Mouse (Mus musculus) retina, adult 2 months (tissue): Measurements from ENCODE around the gene Csrp3.

Source experiments
- DNase-seq: peaks from one replicate; pipeline ENCODE4 v3.0.0-alpha.2; 2012; ENCODE audit warnings: low read depth, low spot score

Gene Csrp3

DNA sequence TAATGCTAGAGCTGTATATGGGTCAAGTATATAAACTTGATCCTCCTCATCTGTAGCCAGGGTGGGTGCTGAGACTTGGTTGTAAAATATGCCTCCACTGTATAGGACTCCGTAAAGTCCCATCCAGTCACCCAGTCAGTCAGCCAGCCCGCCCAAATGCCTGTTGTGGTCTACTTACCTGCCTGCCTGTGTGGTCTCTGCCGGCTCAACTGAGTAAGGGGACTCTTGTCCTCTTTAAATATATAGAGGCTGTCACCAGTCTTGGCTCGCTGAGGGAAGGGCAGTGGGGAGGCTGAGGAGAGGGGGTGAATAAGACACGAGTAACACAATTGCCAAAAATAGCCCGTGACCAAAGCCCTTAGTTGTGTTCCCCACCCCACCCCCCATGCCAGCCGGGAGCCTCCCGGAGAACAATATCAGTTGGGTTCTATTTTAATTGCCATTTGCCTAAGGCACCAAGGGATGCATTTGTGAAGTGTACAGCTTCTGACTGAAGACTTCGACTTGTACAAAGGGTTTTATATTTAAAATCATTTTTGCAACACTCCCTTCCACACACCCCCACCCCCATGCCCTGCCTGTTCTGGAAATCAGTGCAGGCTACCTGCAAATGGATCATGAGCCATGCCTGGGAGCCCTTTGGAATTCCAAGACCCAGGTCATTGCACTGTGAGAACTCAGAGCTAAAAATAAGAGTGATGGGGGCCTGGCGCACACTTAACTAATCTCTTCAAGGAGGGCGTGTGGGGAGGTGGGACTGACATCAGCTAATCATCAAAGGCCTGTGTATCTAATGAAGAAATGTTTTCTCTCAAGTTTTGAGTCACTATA lies at the start of gene Csrp3:
Csrp3 (minus strand) TSS at position 214 of the 831 bp plus-strand sequence.
- no peak for DNase-seq

DNA sequence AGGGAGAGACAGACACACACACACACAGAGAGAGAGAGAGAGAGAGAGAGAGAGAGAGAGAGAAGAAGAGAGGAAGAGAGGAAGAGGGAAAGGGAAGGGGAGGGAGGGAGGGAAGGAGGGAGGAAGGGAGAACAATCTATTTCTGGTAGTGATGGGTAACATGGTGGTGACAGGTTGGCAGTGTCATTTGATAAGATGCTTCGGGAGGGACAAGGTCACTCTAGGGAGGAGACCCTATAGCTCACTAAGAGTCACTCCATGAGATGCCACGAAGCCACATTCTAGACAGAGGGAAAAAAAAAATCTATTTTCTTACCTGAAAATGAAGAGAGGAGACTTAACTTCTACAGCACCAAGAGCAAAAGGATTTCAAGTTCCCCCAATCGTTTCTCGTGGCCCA lies 48.2 kb upstream of the Csrp3 start:
- DNase-seq, result no peak

DNA sequence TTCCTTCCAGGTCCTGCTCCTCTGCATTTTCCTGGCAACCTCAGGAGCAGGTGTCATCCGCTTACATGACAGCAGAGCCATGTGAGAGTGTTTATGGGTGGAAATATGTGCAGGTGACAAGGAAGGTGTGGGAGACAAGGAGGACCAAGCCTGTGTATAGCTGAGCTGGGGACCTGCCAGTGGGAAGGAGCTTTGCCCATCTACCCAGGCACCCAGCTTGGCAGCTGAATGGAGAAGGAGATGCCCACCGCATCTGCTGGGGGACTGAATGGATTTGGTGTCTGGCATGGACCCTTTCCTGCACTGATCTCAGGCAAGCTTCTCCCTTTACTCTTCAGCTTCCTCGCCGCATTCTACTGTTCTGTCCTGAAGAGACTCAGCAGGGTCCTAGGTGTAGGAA lies 47.6 kb upstream of the Csrp3 start:
- DNase-seq, result no peak

DNA sequence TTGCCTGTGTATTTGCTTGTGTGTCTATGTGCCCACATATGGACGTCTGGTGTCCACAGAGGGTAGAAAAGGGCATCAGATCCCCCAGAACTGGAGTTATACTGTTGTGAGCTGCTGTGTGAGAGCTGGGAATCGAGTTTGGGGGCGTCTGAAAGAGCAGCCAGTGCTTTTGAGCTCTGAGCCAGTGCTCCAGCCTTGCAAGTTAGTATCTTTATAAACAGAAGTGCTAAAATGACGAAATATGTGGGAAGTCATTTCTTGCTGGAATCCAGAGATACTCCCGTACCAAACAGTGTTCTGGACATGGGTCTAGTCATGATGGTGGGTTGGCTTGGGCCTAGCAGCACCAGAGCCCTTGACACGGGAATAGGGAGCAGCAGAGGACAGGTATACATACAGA lies 46.9 kb upstream of the Csrp3 start:
- no peak for DNase-seq

DNA sequence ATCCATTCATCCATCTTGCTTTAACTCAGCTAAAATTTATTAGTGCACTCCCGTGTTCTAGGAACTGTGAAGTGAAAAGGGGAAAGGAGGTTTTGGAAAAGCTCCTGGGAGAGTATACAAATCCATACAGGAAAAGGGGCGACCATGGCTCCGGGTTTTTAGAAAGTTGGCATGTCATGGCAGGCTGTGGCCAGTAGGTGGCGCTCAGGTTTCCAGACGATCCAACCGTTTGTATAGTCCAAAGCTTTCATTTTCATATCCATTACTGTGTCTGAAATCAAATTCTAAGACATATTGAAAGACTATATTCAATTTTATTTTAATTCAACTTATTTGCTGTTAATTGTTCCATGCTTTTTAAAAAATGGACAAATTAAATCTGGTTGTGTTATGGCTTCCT lies 46.3 kb upstream of the Csrp3 start:
- DNase-seq, result peak; percentile 18

DNA sequence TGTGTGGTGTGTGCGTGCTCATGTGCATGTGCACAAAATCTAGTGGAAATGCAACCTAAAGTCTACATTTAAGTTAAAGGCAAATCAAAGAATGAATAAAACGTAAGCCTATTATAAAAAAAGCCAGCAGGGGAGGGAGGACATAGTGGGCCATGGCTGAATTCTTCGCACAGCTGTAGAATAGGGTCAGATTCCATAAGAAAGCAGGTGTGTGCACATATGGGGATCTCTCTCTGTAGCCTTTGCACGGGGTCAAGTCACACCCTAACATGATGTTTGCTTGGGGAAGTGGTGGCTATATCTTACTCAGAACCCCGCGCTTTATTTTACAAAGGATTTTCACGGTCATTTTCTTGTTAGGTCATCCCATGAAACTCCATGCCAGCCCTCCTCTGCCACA lies 45.3 kb upstream of the Csrp3 start:
- no peak for DNase-seq

DNA sequence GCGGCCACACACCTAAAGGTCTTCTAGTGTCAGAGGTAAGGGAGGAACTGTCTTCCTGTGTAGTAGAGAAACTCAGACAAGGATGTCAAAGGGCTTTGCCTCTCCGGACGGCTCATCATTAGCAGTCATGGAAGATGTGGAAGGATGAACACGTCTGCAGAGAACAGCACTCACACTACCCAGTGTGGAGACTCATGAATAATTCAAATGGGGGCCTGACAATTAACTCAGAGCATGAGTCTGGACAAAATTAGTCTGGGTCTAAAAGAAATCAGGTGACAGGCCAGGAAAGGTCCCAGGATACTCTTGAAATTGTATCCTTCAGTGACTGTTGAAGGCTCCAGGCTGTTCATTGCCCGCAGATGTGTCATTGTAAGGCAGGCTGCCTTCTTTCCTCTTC lies 43.2 kb upstream of the Csrp3 start:
- no peak for DNase-seq

DNA sequence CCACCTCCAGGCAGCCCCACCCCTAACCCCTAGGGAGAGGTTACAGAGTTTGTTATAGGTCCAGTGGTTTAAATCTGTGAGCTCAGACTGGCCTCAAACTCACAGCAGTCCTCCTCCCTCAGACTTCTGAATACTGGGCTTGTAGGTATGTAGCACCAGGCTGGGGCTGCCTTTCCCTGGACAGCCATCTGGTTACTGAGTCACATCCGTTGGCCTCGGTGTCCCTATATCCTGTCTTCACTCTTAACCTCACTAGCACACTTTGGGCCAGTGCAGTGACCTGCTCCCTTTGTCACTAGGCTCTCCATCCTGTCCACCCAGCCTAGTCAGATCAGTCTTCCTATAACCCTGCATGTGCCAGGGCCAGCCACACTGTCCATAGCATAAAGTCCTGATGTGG lies 40.9 kb upstream of the Csrp3 start:
- no peak for DNase-seq

DNA sequence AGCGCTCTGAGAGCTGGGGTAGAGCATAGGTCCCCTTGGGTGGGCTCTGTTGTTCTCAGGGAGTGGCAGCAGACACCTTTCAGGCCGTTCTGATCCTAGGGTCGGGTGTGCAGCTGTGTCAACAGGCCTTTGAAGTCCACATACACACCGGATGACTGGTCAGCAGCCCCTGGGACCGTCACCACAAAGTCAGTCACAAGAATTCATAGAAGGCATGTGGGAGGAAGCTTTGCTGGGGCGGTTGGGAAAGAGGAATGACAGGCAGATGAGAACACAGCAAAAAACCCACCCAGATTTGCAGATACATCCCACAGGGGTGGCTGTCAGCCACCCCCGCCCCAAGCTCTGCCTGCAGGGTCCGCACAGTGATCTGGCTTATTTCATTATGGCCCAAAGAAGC lies 40.1 kb upstream of the Csrp3 start:
- no peak for DNase-seq

DNA sequence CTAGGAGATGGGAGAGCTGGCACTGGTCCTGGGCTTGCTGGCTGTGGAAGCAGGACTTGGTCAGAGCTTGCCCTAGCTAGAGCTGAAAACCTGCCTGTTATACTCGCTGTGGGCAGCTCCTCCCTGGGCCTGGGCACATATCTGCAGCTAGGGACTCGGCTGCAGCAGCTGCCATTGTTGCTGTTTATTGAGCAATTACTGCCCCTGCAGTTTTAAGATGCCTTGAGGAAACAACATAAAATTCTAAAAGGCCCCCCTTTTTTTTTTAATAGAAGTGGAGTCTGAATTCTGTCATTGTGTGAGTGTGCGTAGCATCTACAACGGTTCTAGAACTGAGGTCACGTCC lies 36.4 kb upstream of the Csrp3 start:
- no peak for DNase-seq

DNA sequence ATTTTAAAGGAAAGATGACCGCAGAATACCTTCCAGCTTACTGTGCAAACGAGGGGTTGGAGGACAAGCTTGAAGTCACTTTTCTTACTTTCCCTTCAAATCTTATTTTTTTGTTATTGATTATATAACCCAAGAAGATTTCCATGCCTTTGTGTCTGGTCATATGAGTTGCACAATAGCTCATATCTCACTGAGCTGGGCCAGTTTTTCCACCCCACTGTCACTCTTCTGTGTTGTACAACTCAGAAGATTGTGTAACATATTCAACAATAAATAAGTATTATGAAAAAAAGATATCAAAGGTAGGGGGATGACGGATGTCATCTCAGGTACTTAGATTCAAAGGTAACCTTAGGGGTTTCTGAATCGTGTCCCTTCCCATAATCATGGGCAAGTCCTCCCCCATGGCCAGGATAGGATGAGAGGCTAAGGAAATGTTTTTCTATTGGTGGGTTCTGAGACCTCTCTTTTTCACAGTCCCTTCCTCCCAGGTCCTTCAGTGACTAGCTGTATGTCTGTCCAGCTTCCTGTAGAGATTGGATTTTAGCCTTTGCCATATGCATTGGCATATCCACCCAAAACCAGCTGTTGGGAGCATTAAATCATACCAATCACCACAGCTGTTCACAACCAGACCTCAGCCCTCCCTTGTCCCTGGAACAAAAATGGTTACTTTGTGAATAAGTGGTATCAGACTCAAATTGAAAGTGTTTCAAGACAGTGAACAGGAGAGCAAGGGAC lies 35.9 kb upstream of the Csrp3 start:
- no peak for DNase-seq

DNA sequence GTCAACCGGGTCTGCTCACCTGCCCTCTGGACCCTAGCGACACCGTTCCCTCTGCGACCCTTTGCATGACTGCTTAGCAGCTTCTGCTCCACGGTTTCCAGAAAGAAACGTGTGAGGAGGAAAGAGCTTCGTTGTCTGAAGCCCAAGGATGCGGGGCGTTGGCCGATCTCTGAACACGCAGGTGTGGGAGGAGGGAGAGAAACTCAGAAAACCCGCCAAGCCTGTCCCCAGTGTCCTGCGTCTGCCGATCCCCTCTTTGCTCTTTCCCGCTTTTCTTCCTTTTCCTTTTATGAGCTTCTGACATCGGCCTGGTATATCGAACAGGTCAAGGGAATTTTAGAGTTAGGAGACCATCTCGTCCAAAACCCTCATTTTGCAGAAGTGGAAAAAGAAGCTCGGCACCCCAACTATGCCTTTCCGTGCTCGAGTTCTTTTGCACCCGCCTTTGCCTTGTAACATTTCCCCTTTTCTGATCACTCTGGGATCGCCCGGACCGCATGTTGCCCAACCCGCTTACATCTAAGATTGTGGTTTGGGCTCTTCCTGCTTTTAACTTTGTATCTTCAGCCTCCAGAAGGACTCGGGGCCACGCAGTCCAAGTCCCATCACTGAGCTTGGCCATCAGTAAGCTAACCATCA lies 34.3 kb upstream of the Csrp3 start:
- DNase-seq, result no peak

DNA sequence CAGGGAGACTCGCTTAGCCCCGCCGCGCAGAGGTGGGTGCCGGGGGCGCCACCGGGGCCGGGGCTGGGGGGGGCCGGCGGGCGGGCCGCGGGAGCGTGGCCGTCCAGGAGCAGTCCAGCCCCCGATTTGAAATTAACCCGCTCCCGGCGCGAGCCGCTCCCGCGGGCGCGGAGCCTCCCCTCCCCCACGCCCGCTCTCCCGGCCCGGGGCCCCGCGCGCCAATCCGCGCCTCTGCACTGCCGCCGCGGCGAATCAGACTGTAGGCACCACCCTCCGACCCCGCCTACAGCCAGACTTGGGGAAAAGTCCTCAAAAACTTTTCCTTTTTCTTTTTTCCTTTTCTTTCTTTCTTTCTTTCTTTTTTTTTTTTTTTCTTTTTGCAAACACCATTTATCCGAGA lies 33.7 kb upstream of the Csrp3 start, which contains the start of gene E2f8:
E2f8 (minus strand) TSS at position 111 of the 400 bp plus-strand sequence.
- DNase-seq, result no peak

DNA sequence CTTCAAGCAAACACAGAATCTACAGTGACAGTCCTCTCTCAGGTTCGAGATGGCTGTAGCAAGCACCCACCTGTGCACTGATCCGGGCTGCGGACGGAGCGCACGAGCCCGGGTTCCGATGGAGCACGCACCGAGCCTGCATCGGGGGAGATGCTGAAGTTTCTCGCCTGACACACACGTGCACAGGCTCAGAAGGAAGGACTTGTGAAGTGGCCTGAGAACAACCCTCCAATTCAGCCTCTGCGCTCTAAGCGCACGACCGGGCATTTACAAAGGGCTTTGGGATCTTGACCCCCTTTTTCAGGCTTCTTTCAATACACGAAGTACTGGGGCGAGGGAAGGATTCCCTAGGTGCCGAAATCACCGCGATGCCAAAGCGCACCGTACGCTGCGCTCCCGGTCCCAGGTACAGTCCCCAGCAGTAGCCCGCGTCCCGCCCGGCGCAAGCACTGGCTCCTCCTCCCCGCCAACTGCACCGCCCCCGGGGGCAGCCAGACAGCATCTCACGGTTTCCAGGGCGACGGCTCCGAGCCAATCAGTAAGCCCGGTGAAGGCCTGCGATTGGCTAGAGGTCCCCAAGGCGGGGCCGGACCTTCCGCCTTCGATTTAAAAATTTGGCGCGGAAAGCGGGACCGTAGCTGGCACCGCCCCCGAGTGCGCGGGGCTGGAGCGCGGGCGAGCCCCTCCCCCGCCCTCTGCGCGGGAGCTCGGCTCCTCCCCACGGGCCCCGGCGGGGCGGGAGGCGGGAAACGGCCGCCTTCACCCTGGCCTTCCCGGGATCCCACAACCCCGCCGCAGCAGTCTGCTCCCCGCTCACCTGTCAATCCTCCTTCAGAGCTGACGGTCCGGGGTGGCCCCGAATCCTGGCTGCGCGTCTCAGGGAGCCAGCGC lies 33.0 kb upstream of the Csrp3 start:
- DNase-seq, result peak; percentile 60

DNA sequence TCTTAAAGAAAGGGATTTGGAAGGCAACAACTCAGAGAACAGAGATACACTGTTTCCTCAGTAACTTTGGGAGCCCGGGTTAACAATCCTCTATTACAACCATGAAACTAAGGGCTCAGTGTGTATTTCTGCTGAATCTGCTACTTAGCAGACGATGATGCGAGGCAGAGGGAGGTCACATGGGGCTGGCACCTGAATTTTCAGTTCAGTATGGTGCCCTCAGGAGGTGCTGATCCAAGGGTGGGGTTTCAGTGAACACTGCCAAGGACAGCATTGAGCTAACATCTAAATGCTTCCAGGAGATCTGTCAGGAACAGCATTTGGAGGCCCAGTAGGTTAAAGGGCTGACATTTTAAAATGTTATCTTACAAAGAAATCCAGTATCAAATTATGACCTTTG lies 31.7 kb upstream of the Csrp3 start:
- no peak for DNase-seq

DNA sequence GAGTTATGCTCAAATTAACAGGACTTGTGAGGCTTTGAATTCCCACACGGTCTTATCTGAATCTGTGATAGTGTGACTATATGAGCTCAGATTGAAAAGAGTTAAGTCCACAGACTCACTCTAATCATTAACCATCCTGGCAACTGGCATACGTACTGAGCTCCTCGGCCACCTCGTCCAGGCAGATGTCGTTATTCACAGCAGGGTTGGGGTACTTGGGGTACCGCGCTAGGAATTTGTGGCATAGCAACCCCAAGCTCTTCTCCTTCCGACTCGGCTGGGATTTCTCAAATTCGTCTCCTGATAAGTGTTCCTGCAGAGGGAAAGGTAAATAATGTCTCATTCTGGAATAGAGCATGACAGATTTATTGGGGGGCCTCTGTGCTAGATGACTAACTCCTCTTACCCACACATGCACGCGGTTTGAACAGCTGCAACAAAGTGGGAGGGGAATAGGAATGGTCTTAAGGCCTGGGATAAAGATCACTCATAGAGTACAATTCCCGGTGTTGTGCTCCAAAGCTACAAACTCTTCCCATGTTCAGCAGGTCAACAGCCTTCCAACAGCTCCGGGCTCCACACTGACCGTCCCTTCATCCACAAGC lies 30.1 kb upstream of the Csrp3 start:
- DNase-seq, result no peak

DNA sequence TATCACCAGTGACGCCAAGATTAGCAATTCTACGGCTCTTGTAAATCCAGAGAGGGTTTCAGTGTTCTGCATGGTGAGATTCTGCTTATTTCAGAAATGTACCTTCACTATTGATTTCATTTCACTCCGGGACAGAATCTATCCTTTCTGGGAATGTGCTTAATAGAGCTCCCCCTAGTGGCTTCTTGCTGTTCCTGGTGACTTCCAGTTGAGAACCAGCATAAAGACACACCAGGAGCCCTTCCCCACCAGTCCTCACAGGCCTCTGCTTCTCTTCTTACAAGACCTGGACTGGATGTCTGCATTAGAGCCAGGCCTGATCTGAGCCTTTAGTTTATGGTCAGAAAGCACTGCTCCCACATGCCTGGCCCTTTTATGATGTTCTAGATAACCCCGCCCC lies 28.7 kb upstream of the Csrp3 start:
- peak; percentile 15 for DNase-seq

DNA sequence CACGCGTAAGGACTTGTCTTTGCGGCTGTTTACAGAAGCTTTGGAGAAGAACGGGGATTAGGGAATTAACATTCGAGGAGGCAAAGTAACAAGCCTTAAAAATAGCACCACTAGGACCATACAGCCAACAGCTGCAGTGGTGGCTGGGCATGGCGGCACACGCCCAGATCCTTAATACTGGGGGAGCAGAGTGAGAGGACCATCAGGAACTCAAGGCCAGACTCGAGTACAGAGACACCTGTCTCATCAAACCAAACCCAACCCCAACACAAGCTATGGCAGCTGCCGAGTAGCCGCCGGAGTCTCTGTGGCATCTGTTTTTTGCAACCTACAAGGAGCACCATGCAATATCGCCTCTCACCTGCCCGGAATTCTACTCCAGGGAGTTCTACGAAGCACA lies 27.3 kb upstream of the Csrp3 start:
- DNase-seq, result no peak

DNA sequence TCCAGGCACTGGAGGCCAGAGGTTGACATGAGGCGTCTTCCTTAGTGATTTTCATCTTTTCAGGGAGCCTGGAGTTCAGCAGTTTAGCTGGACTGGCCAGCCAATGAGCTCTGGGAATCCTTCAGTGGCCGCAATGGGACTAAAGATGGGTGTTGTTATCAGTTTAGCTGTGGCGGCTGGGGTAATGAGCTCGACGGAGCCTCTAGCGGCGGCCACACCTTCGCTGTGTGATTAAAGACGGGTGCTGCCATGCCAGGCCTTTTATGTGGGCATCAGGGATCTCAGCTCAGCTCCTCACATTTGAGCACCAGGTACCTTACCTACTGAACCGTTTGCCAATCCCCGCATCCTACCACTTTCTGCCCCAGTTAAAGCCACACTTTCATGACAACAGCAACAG lies 23.5 kb upstream of the Csrp3 start:
- no peak for DNase-seq

DNA sequence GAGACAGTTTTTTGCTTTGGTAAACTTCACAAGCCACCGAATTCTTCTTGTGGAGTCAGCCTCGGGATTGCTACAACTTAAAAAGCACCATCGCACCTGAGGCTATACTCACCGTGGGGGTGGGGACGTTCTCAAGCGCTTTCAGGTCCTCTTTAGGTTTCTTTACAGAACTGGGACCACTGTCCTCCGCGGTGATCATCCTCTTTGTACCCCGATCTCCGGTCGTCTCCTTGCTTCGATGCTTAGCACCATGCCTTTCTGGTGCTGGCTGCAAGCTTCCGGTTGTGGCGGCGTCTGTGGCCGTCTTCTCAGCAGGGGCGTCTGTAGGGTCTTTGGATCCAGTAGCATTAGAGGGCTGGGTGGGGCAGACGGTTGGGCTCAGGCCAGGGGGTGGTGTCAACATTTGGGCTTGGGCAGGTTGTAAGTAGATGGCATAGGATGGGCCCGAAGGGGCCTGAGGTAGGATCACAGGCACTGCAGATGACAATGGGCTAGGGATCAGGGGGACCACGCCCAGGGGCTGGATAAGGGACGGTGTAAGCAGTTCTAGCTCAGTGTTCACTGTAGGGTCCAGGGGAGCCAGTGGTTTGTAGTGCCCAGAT lies 22.8 kb upstream of the Csrp3 start:
- no peak for DNase-seq

DNA sequence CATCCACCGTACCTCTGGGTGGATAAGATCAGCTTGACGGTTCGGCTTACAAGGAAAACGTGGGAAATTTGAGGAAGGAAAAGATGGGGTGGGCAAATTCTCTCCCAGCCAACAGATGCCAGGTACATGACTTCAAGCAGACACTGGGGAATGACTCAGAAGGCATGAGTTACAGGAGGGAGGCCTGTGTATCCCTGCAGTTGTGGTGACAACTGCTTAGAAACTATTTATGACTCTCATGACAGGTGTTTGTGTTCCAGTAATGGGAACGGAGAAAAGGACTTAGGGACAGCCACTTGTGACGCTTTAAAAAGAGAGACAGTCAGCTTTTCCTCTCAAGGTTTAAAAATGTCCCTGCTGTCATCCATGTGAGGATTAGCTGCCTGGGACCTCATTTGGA lies 22.3 kb upstream of the Csrp3 start:
- no peak for DNase-seq
